Mouse (Mus musculus) spleen, postnatal 10 days (tissue): ENCODE data around the gene Olfr984.

Experiments used
- DNase-seq, 2 experiments: peaks; one replicate each; pipeline ENCODE4 v3.0.0; 2021 to 2022; ENCODE audit warnings: low spot score in 2 of 2

The Olfr984 gene

GRCm38 (mm10) chr9:40114106-40114505, at the start of gene Olfr984:
Gene Olfr984, minus strand, starts transcription at chr9:40114206.
- DNase-seq = no peak

GRCm38 (mm10) chr9:40155118-40155644, 41.2 kb upstream of the Olfr984 start:
- DNase-seq = no peak

- DNase-seq = no peak
Measured at GRCm38 (mm10) chr9:40141544-40141943, 27.5 kb upstream of the Olfr984 start.

DNA sequence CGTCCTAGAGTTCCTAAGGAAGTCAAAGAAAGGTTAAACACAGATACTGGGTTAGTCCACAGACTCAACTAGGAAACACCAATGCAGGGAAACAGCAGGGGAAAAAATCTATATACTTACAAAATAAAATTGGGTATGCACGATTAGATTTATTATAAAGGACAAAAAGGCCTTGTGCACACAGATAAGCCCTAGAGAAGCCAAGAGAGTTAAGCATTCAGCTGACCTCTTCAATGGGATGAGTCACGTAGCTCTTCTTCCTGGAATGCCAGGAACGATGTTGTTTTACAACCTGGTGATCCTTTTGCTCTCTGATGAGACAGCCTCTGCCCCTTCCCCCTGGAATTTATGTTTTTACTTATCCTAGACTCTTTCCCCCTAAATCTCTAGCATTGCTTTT, 25.5 kb upstream of the Olfr984 start:
- DNase-seq = no peak

- no peak for DNase-seq
Measured at GRCm38 (mm10) chr9:40136987-40137688, 23.1 kb upstream of the Olfr984 start.

DNA sequence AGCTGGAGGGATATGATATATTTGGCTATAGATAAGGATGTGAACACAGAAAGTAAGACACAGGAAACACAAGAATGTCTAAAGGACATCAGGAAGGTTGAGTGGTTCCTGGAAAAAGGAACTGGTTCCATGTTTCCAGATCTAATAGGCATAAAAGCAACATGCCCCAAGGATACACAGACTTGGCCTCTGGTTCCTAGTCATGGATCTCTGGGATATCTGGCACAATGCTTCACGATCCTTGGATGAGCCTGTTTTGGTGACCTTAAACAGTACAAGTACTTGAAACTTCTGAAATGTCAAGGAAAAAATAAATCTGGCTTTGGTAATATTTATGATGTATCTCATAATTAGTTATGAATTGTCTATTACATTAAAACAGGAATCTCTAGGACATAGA, 16.6 kb upstream of the Olfr984 start:
- no peak for DNase-seq

- DNase-seq = no peak
Measured at GRCm38 (mm10) chr9:40130084-40130483, 16.1 kb upstream of the Olfr984 start, which contains the start of gene Olfr985. Gene Olfr985, minus strand, starts transcription at chr9:40130184.

DNA sequence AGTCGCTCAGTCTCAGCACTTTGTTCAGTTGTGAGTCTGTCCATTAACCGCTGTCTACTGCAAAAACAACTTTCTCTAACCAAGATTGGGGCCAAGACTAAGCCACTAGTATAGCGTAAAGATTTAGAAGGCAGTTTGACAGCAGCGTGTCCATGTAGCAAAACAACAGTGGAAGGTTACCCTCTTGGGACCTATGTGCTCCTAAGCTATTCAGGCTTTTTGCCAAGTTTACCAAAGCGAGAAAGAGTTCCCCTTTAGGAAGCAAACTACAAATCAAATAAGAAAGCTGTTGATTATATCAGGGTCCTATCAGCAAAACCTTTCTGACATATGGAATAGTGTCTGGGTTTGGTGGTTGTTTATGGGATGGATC, 3.3 kb upstream of the Olfr984 start:
- no peak for DNase-seq

DNA sequence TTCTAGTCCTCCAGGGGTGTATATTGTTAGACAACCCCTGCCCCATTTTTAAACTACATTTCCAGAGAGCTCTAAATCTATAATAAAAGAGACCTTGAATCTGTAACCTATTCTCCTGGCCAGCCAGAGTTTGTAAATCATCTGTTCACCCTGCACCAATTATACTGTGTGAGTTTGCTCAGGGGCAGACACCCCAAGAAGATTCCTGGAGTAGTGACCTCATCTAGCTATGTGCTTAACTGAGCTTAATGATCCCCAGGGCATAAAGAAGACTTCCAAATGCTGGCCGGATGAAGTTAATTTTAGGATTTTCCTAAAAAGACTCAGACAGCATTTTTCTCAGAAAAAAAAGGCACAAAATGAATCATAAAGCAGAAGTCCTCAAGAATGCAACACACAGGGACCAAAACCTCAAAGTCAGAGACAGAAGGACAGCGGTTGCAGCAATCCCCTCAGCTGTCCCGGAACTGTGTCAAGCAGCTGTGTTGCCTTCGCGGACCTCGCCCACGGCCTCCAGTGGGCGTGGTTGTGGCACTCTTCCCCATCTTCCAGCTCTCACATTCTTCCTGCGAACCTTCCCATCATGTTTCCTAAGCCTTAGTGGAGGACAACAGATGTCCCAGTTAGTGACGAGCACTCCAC, 2.8 kb upstream of the Olfr984 start:
- DNase-seq = peak in 1 of 2 experiments; percentile 19

DNA sequence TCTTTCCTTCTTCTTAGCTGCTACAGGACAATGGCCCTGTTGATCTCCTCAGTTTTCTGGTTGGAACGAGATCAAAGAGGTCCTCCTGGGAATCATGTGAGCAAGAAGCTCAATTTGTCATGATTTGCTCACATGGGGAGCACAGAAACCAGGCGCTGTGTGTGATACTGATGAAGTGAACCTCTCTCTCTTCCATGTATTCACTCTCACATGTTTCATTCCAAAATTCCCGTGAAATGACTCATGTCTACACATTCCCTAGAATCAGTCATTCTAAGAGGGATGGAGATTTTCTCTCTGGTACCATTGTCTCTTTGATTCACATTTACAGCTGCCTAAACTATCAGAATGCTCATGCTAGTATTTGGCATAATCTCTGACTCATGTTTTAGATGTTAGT, 19.2 kb downstream of the Olfr984 start:
- no peak for DNase-seq

DNA sequence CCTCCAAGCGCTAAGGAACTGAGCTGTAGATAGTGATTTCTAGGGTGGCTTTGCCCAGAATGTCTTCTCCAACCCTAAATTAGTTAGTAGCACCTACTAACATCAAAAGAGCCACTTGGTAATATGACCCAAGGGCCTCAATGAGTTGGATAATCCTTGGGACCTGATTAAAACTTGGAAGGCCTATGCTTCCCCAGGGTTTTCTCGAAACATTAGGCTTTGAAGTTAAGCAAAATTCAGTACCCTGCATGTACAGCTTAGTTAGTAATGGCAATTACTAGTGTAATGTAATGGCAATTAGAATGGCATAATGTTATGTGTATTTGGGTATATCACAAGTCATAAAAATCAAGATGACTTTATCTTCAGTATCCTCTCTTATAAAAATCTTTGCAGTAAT, 20.5 kb downstream of the Olfr984 start, which contains the start of gene Olfr983:
Olfr983 (minus strand) TSS at position 101 of the 400 bp plus-strand sequence.
- no peak for DNase-seq

DNA sequence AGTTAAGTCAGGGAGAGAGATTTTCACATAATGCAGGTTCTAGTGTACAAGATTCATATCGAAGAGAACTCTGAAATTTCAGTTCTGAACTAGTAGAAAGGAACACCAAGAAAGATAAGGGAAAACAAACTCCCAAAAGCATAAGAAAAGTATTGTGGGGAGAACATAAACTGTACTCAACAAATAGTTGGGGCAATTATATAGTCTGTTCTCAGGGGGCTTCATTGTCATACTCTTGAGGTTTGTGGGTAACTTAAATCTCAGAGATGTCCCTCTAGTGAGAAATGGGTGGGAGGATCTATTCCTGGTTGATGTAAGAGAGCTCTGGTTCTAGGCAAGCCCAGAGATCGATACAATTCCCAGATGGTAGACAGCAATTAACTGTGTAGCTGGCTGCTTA, 40.5 kb downstream of the Olfr984 start, which contains the start of gene Olfr982:
Olfr982 (plus strand) TSS at position 301 of the 400 bp plus-strand sequence.
- DNase-seq = no peak

DNA sequence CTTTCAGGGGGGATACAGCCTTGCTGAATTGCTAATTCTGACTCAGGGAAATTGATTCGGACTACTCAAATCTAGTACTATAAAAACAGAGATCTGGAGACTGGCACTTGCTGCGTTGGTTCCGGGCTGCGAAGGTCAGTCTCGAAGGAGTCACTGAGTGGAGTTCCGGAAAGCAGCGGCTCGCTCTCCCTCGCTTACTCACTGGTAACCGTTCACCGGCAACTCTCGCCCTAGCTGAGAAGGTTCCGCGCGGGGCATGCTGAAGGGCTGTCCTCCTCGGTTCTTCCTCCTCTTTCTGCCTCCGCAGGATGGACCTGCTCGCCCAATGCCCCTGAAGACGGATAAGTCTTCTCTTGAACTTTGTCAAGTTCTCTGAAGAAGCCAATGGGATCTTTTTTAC, 63.9 kb downstream of the Olfr984 start:
- no peak for DNase-seq
